13 mouse cellular contexts compared by ENCODE assay signal in genomic region chr4:134994205-134994604, GRCm38 (mm10).
DNase-seq lines count a peak whose midpoint lies in the region; ATAC-seq lines count a peak whose summit lies in the region.
"Had no signal": no experiment of that assay in that cellular context is flagged by ENCODE, and none has a peak within 500 bp of the region (broad histone marks: within the 10 kb centered on the region; RNA-seq: fewer than 3 reads in every experiment).

No protein-coding gene starts in this region.

- H3K4me2 ChIP-seq in hindbrain, embryonic 15.5 days: no peak overlapping the region
- H3K4me2 ChIP-seq in hindbrain, embryonic 13.5 days: no peak overlapping the region
- H3K4me2 ChIP-seq in midbrain, embryonic 16.5 days (ENCODE audit: low read length): no peak overlapping the region
- H3K4me2 ChIP-seq: embryonic facial prominence, embryonic 15.5 days; liver, embryonic 15.5 days had no signal

- no peak overlapping the region for H3K27ac ChIP-seq in hindbrain, embryonic 15.5 days (replicated peaks)
- no peak overlapping the region for H3K27ac ChIP-seq in hindbrain, embryonic 13.5 days
- no peak overlapping the region for H3K27ac ChIP-seq in midbrain, embryonic 16.5 days (ENCODE audit: low read length)
- H3K27ac ChIP-seq: embryonic facial prominence, embryonic 15.5 days; heart, adult 2 months; liver, embryonic 15.5 days had no signal

- ATAC-seq in hindbrain, embryonic 15.5 days (ENCODE audit: low FRiP score, low read depth): 0 out of 2 replicates have a peak, but pooled peaks have one; percentile 39
- no peak for ATAC-seq in hindbrain, embryonic 13.5 days (ENCODE audit: low FRiP score)
- no peak for ATAC-seq in midbrain, embryonic 16.5 days
- ATAC-seq: CD4-positive, CD25-positive, alpha-beta regulatory T cell, adult 4 months had no signal

- H3K36me3 ChIP-seq in hindbrain, embryonic 15.5 days: no peaks in the 10 kb centered on the region
- no peaks in the 10 kb centered on the region for H3K36me3 ChIP-seq in hindbrain, embryonic 13.5 days
- H3K36me3 ChIP-seq in midbrain, embryonic 16.5 days (ENCODE audit: control insufficient read depth, insufficient read depth, low read length): no peaks in the 10 kb centered on the region
- H3K36me3 ChIP-seq: embryonic facial prominence, embryonic 15.5 days; liver, embryonic 15.5 days had no signal

- H3K4me3 ChIP-seq in hindbrain, embryonic 15.5 days: no peak overlapping the region
- H3K4me3 ChIP-seq in hindbrain, embryonic 13.5 days: no peak overlapping the region
- no peak overlapping the region for H3K4me3 ChIP-seq in midbrain, embryonic 16.5 days (ENCODE audit: low read depth, low read length)
- H3K4me3 ChIP-seq: embryonic facial prominence, embryonic 15.5 days; heart, adult 2 months; liver, embryonic 15.5 days had no signal

- peak; percentile 8 for DNase-seq in urinary bladder, postnatal 14 days (ENCODE audit: low spot score)
- no peak for DNase-seq in urinary bladder, postnatal 10 days (ENCODE audit: low spot score)
- peak; percentile 85 to 93 for DNase-seq in cerebellum, postnatal 14 days
- no peak for DNase-seq in kidney, adult 8-10 months
- DNase-seq: adrenal gland, postnatal 10 days; kidney, adult 11 months had no signal

- 84% methylated on average over 2 of the region's 2 CpGs for WGBS in hindbrain, embryonic 15.5 days
- 85% methylated on average over 2 of the region's 2 CpGs for WGBS in hindbrain, embryonic 13.5 days
- WGBS in midbrain, embryonic 16.5 days: 88% methylated on average over 2 of the region's 2 CpGs

- H3K9ac ChIP-seq in hindbrain, embryonic 15.5 days: no peak overlapping the region
- no peak overlapping the region for H3K9ac ChIP-seq in hindbrain, embryonic 13.5 days
- no peak overlapping the region for H3K9ac ChIP-seq in midbrain, embryonic 16.5 days (ENCODE audit: low read depth, low read length)
- H3K9ac ChIP-seq: embryonic facial prominence, embryonic 15.5 days; liver, embryonic 15.5 days had no signal

- H3K27me3 ChIP-seq in hindbrain, embryonic 15.5 days: no peaks in the 10 kb centered on the region
- H3K27me3 ChIP-seq in hindbrain, embryonic 13.5 days: peaks cover 20% of the 10 kb centered on the region
- H3K27me3 ChIP-seq in midbrain, embryonic 16.5 days (ENCODE audit: control insufficient read depth, insufficient read depth, low read depth, low read length): no peaks in the 10 kb centered on the region

- H3K9me3 ChIP-seq in hindbrain, embryonic 15.5 days: no peaks in the 10 kb centered on the region
- H3K9me3 ChIP-seq in hindbrain, embryonic 13.5 days: no peaks in the 10 kb centered on the region
- H3K9me3 ChIP-seq in midbrain, embryonic 16.5 days (replicated peaks; ENCODE audit: control insufficient read depth, low read length, poor library complexity, severe bottlenecking): no peaks in the 10 kb centered on the region
- H3K9me3 ChIP-seq: embryonic facial prominence, embryonic 15.5 days; liver, embryonic 15.5 days had no signal

- H3K4me1 ChIP-seq in hindbrain, embryonic 15.5 days (replicated peaks): peaks cover 17% of the 10 kb centered on the region
- peaks cover 23% of the 10 kb centered on the region for H3K4me1 ChIP-seq in hindbrain, embryonic 13.5 days (replicated peaks)
- H3K4me1 ChIP-seq in midbrain, embryonic 16.5 days (ENCODE audit: control insufficient read depth, insufficient read depth, low read length): peaks cover 7% of the 10 kb centered on the region
- H3K4me1 ChIP-seq: liver, embryonic 15.5 days had no signal

Comparison
In these comparisons a context has a peak if more than half of its experiments do, and no peak if none do; other contexts are left out.
1. DNase-seq: peak in urinary bladder, postnatal 14 days (single experiment) and cerebellum, postnatal 14 days (2 of 2); none in urinary bladder, postnatal 10 days (single experiment) and kidney, adult 8-10 months (0 of 2).